Mouse (Mus musculus) heart, embryonic 11.5 days (tissue): ENCODE measurements around the gene Gdf10. TPM values are rescaled to one million over a fixed set of nuclear protein-coding genes. Genes with fewer than 3 reads are reported as not detected.

Experiments
- ATAC-seq: fragments of 200-750 bp; cut with Nextera tagmentation; replicated peaks from 2 replicates; pipeline ENCODE4 v1.8.0; 2017; ENCODE audit warnings: moderate library complexity; ENCODE audit not compliant: insufficient number of reproducible peaks, low FRiP score, low TSS enrichment
- H3K27ac ChIP-seq: fragments of 300-500 bp; sonication (generic); 2 replicates; pipeline ENCODE4 v1.5.1; 2014; ENCODE audit warnings: mild to moderate bottlenecking, low read depth, low read length
- H3K27me3 ChIP-seq: fragments of 300-500 bp; sonication (generic); 2 replicates; pipeline ENCODE4 v1.6.1; 2014; ENCODE audit warnings: mild to moderate bottlenecking, low read length, mixed read lengths; ENCODE audit not compliant: control insufficient read depth, insufficient read depth
- H3K36me3 ChIP-seq: fragments of 300-500 bp; sonication (generic); 2 replicates; pipeline ENCODE4 v1.6.1; 2014; ENCODE audit warnings: mild to moderate bottlenecking, low read length, moderate library complexity, mixed read lengths; ENCODE audit not compliant: control insufficient read depth, insufficient read depth
- H3K4me1 ChIP-seq: fragments of 300-500 bp; sonication (generic); 2 replicates; pipeline ENCODE4 v1.6.1; 2014; ENCODE audit warnings: low read length; ENCODE audit not compliant: control insufficient read depth, insufficient read depth
- H3K4me2 ChIP-seq: fragments of 300-500 bp; sonication (generic); 2 replicates; pipeline ENCODE4 v1.6.1; 2014; ENCODE audit warnings: mild to moderate bottlenecking, moderate library complexity
- H3K4me3 ChIP-seq: fragments of 300-500 bp; sonication (generic); 2 replicates; pipeline ENCODE4 v1.5.1; 2014; ENCODE audit warnings: low read depth, low read length
- H3K9ac ChIP-seq: fragments of 300-500 bp; sonication (generic); 2 replicates; pipeline ENCODE4 v1.6.1; 2014; ENCODE audit warnings: mild to moderate bottlenecking, low read depth, low read length, moderate library complexity
- H3K9me3 ChIP-seq: fragments of 300-500 bp; sonication (generic); replicated peaks from 2 replicates; pipeline ENCODE4 v1.6.1; 2016; ENCODE audit warnings: low read length; ENCODE audit not compliant: control insufficient read depth
- WGBS: fragments of 180-500 bp; shearing (Covaris S2); extraction: QIAGEN DNeasy Blood & Tissue Kit; methylation state at CpG from one replicate; pipeline ENCODE4 v1.1.7; 2014; ENCODE audit not compliant: insufficient replicate concordance; 5-methylcytosine and 5-hydroxymethylcytosine counted together
- polyA plus RNA-seq: library from polyadenylated mRNA; unstranded; fragments of >200 nt; fragmentation: Nextera tagmentation; extraction: Ambion mirVana; gene quantifications from 2 replicates; pipeline ENCODE4 v1.2.1, GENCODE M21; 2014

The Gdf10 gene
- polyA plus RNA-seq, 1 experiment from 2014 or later, result 2.2 TPM

GRCm38 (mm10) chr14:33974752-33975151, 51.4 kb downstream of the Gdf10 start:
- ATAC-seq, result no peak
- no peak overlapping the region for H3K9ac ChIP-seq
- H3K4me1 ChIP-seq, result no peaks in the 10 kb centered on the region
- peaks cover 3% of the 10 kb centered on the region; the same call in 1 of the 2 replicates for H3K27me3 ChIP-seq
- no peak overlapping the region for H3K27ac ChIP-seq
- H3K9me3 ChIP-seq, result no peaks in the 10 kb centered on the region
- H3K4me3 ChIP-seq, result no peak overlapping the region
- H3K4me2 ChIP-seq, result no peak overlapping the region
- WGBS, result 60% methylated on average over 5 of the region's 5 CpGs
- H3K36me3 ChIP-seq, result no peaks in the 10 kb centered on the region

GRCm38 (mm10) chr14:33977748-33978147, 54.4 kb downstream of the Gdf10 start:
- H3K4me3 ChIP-seq, result no peak overlapping the region
- H3K4me1 ChIP-seq, result no peaks in the 10 kb centered on the region
- peaks cover 3% of the 10 kb centered on the region; the same call in 1 of the 2 replicates for H3K27me3 ChIP-seq
- no peak for ATAC-seq
- H3K27ac ChIP-seq, result no peak overlapping the region
- H3K4me2 ChIP-seq, result no peak overlapping the region
- H3K9me3 ChIP-seq, result no peaks in the 10 kb centered on the region
- 38% methylated on average over 7 of the region's 7 CpGs for WGBS
- H3K36me3 ChIP-seq, result no peaks in the 10 kb centered on the region
- H3K9ac ChIP-seq, result no peak overlapping the region

GRCm38 (mm10) chr14:33978604-33979059, 55.2 kb downstream of the Gdf10 start, which contains the start of gene Zfp488:
TSS of gene Zfp488 (minus strand) at chr14:33978764.
- Histone ChIP-seq H3K27ac (no peak within 1 kb of the TSS), H3K4me1 (no peaks in the 10 kb centered on the region), H3K4me3 (peak within 1 kb of the TSS; percentile 44), H3K36me3 (no peaks in the 10 kb centered on the region), H3K27me3 (peaks cover 3% of the 10 kb centered on the region; the same call in 1 of the 2 replicates), H3K9ac (peak within 1 kb of the TSS; percentile 43; the same call in 1 of the 2 replicates), H3K9me3 (no peaks in the 10 kb centered on the region), H3K4me2 (peak within 1 kb of the TSS; percentile 79)
- ATAC-seq, result peak; percentile 22; the same call in 1 of the 2 replicates
- 2% methylated on average over 25 of the region's 25 CpGs for WGBS

Other genes starting within 250 kb of the Gdf10 start
- gene Gdf2, start 17.5 kb downstream of the Gdf10 start, polyA plus RNA-seq, result 0.51 and 0.64 TPM in 2 replicates
- gene Rbp3, start 30.4 kb downstream of the Gdf10 start, polyA plus RNA-seq, result 0.03 and 0.24 TPM in 2 replicates
- not detected in 2 replicates for gene Zfp488, start 55.2 kb downstream of the Gdf10 start, polyA plus RNA-seq
- gene Gm30083, start 91.6 kb downstream of the Gdf10 start, polyA plus RNA-seq, result not detected in 2 replicates
- not detected in 2 replicates for gene Gm5460, start 93.2 kb downstream of the Gdf10 start, polyA plus RNA-seq
- gene Antxrl, start 129.1 kb downstream of the Gdf10 start, polyA plus RNA-seq, result not detected in 2 replicates
- 1.1 and 1.4 TPM in 2 replicates for gene Anxa8, start 162.4 kb downstream of the Gdf10 start, polyA plus RNA-seq
- not detected in 2 replicates for gene A630023A22Rik, start 179.2 kb downstream of the Gdf10 start, polyA plus RNA-seq
- gene Npy4r, start 228.9 kb downstream of the Gdf10 start, polyA plus RNA-seq, result 0.20 and 0.23 TPM in 2 replicates